Mouse (Mus musculus) right cerebral cortex, adult 18-20 months (tissue): ENCODE results near the gene Sh2d4b.

Experiments
- DNase-seq: peaks from one replicate; pipeline ENCODE4 v3.0.0; 2022; ENCODE audit warnings: mixed read lengths

The Sh2d4b gene

DNA sequence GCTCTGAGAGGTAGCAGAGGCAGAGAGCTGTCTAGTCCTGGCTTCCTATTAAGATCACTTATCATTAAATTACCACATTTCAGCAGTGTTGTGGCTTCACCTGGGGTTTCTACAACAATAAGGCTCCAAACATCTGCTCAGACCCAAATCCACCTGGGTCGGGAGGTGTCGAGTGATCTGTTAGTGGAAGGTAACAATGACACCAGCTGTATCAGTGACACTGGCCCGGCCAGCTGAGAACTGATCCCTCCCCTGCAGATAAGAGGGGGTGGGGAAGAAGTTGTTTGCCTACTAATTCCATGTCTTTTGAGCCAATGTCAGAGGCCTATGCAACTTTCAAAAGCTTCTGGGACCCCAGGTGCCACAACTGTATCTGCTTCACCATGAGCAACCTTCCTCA, at the start of gene Sh2d4b:
Gene Sh2d4b, minus strand, starts transcription at position 71 of the 400 bp plus-strand sequence.
- DNase-seq, result no peak

- no peak for DNase-seq
These were observed 49.4 kb upstream of the Sh2d4b start for GRCm38 (mm10) chr14:40942429-40942828.

- no peak for DNase-seq
These were observed 45.4 kb upstream of the Sh2d4b start for GRCm38 (mm10) chr14:40938380-40938987.

GRCm38 (mm10) chr14:40937052-40937451, 44.0 kb upstream of the Sh2d4b start:
- no peak for DNase-seq

DNA sequence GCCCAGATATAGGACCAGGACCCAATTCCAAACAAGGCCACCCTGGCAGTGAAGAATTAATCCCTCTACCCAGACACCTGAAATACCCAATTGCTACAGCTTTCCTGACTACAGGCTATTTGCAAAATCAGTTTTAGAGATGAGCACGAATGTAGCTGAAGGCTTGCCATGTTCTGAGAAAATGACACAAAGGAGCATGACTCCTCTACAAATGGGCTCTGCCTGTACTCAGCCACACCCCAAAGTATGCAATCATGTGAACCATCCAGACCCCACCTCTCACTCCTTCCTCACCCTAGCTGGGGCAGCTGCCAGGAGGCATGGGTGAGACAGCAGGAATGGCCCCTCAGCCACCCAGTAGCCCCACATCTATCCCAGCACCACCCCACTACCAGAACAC, 42.4 kb upstream of the Sh2d4b start:
- DNase-seq, result no peak

- no peak for DNase-seq
These were observed 42.0 kb upstream of the Sh2d4b start for GRCm38 (mm10) chr14:40935054-40935453.

DNA sequence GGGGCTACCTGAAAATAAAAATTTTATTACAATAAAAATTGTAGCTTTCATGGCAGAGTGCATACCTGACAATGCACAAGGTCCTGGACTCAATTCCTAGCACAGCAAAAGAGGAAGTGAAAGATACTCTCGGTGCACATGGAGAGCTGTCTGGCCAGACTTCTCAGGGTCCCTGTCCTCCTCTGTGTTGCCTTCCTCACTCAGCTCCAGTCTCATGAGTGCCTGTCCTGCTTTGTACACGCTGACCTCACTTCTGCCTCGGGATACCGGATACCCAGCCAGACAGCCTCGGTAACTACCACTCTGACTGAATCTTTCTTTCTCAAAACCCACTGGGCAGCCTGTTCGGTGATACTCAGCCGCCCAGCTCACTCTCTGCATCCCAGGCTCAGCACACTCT, 40.3 kb upstream of the Sh2d4b start:
- DNase-seq, result no peak

GRCm38 (mm10) chr14:40932225-40932624, 39.2 kb upstream of the Sh2d4b start:
- DNase-seq, result no peak

GRCm38 (mm10) chr14:40931115-40931829, 38.2 kb upstream of the Sh2d4b start:
- DNase-seq, result no peak

- DNase-seq, result no peak
These were observed 36.9 kb upstream of the Sh2d4b start for GRCm38 (mm10) chr14:40929943-40930342.

GRCm38 (mm10) chr14:40928897-40929296, 35.8 kb upstream of the Sh2d4b start:
- no peak for DNase-seq

DNA sequence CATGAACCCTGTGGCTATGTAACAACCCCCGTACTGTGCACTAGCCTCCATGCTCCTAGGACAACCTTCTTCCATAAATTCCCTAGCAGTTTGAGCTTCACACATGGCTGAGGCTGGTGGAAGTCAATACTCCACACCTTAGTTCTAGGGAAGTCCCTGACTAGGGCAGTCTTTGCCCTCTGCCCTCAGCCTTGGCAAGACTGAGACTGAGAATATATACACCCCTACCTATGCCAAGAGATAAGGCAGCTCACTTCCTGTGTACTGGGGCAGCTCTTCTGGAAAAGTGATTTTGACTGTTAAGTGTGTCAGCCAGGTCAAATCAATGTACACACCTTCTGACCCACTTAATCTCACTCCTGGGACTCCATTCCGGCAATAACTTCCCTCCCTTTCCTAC, 34.0 kb upstream of the Sh2d4b start:
- no peak for DNase-seq

GRCm38 (mm10) chr14:40924378-40925113, 31.5 kb upstream of the Sh2d4b start:
- no peak for DNase-seq

DNA sequence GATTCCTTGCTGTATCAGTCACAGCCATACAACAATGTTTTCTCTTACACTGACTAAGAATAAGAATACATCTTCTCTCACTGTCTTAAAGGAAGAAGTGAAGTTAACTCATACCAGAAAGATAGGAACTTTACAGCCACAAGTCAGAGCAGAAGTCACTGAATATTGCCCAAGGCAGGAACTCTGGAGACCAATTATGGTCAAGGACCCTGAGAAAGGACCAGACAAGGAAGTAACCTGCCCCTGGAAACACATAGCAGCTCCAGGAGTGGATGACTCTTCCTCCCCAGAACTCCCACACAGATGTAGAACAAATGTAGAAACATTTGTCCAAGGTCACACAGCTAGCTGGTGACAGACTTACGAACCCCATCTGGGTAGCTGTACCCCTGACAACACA, 28.2 kb upstream of the Sh2d4b start:
- DNase-seq, result no peak

DNA sequence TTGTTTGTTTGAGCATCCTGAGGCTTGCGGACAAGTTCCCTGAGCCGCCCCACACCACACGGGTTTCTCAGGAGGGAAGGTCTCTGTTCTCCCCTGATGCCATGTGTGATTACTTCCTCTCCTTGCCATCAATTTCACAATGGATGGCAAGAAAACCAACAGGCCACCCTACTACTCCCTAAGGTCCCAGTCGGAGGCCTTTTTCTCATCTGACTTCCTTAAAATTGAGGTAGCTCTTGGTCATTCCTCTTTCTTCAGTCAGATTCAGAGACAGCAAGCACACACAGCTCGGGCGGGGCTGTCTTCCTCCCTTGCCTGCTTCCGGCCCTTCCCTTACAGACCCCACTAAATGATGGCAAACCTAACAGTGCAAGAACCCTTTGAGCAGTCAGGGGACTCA, 26.5 kb upstream of the Sh2d4b start:
- DNase-seq, result no peak

DNA sequence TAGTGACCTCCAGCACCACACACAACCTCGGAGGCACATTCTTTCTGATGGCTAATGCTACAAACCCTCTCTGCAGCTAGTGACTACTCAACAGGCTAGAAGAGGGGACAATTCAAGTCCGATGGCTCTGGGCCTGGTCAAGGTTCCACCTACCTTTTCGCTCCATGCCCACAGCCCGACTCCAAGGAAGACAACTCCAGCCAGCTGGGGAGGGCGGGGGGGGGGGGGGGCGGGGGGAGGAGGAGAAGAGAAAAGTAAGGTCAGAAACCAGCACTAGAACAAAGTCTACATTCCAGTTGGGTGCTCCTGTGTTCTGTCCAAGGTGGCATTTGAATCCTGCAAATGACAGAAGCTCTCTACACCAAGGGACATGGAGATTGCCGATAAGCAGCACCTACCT, 25.4 kb upstream of the Sh2d4b start:
- DNase-seq, result no peak

GRCm38 (mm10) chr14:40917632-40918031, 24.6 kb upstream of the Sh2d4b start:
- DNase-seq, result peak; percentile 87

GRCm38 (mm10) chr14:40916667-40917066, 23.6 kb upstream of the Sh2d4b start:
- DNase-seq, result no peak

DNA sequence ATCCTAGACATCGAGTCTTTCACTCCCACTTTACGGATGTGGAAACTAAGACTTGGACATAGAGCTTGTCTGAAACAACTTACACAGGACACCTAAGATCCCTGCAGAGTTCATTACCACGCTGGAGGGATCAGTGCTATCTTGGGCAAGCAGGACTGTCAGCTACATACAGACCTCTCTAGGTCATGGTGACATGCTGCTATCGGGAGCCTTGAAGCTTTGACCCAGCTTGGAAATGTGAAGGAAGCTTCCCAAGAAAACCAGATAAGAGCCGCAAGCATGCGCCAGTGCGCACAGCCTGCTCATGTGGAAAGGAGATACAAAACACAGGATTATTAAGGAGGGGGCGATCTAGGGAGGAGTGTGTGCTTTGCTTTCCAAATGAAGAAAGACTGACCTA, 22.8 kb upstream of the Sh2d4b start:
- DNase-seq, result no peak

DNA sequence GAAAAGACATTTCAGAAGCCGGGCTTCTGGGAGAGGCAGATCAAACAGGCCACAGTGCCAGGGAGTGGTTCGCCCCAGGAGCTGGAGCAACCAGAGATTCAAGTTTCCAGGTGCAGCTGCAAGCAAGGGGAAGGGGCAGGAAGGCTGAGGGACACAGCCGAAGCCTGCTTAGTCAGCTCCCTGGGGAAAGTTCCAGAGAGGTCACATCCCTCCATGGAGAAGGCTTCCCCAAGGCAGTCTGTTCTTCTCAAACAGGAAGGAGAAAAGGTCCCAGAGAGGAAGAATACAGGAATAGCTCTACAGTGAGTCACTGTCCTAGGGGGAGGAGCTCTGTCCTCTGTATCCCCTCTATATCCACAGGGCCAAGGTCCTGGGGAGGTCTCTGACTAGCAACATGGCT, 21.6 kb upstream of the Sh2d4b start:
- no peak for DNase-seq

GRCm38 (mm10) chr14:40913709-40914108, 20.6 kb upstream of the Sh2d4b start:
- DNase-seq, result no peak

- DNase-seq, result no peak
These were observed 18.5 kb upstream of the Sh2d4b start for GRCm38 (mm10) chr14:40911529-40911928.

DNA sequence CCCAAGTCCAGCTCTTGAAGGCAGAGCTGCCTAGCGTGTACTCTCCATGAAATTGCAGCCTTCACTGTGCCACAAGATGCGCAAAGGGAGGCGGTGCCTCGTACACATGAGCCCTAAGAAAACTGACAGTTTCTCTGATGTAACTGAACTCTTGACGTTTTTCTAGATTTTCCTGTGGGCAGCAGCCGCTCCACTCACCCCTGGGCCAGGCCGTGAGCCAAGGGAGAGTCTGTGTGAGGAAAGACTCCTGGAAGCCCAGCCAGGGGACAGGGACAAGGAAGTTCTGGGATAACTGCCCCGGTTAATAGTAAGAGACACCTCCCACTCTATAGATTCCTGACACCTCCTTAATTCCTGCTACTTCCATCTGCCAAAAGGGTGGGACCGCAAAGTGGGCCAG, 15.7 kb upstream of the Sh2d4b start:
- DNase-seq, result no peak

DNA sequence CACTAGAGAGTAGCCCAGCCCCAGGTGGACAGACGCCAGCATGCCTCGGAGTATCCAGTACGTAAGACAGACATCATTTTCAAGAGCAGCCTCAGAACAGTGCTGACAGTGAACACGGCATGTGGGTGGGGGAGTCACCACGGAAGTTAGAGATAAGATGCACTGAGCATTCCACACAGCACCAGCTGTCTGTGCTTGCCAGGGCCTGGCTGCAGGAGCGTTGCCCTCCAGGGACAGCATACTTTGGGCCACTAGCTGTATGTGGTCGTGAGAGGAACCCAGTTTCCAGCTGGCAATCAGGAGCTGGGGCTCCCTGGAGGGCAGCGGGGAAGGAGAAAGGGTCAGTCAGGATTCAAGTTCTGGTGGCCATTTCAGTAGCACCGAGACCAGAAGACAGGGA, 13.7 kb upstream of the Sh2d4b start:
- DNase-seq, result no peak
